Mouse (Mus musculus) CH12.LX (cell line): ENCODE measurements at regions not wholly inside any gene's neighbourhood (a gene's known extent, or its start where the extent isn't known, plus 50 kb on each side); places are given as distances from the start of the nearest gene placed in this dataset.

Source experiments
- DNase-seq: peaks from one replicate; pipeline ENCODE4 v3.0.0-alpha.2; 2013; ENCODE audit errors: extremely low read depth
- H3K27ac ChIP-seq: 2 replicates; pipeline ENCODE4 v1.5.1; 2012; ENCODE audit warnings: low read depth, mild to moderate bottlenecking, control low read depth, moderate library complexity; ENCODE audit not compliant: insufficient read depth
- H3K27me3 ChIP-seq: replicated peaks from 2 replicates; pipeline ENCODE3; 2012; ENCODE audit warnings: inconsistent platforms
- H3K36me3 ChIP-seq, 2 experiments: replicated peaks in 1 of 2; 2 replicates each; pipeline versions ENCODE3 to v1.6.1; 2012; ENCODE audit warnings: inconsistent platforms in 1 of 2, low read length in 1 of 2, mild to moderate bottlenecking in 1 of 2, mixed read lengths in 1 of 2, moderate library complexity in 1 of 2; ENCODE audit not compliant: control insufficient read depth in 1 of 2, insufficient read depth in 1 of 2
- H3K4me1 ChIP-seq, 2 experiments: 2 replicates each; pipeline ENCODE4 v1.6.1; 2012; ENCODE audit warnings: inconsistent platforms in 1 of 2, moderate library complexity in 1 of 2; ENCODE audit not compliant: insufficient read depth in 2 of 2, control insufficient read depth in 1 of 2
- H3K4me2 ChIP-seq: 2 replicates; pipeline ENCODE4 v1.6.1; 2012; ENCODE audit warnings: low read depth, mild to moderate bottlenecking, control low read depth; ENCODE audit not compliant: poor library complexity, insufficient read depth, severe bottlenecking
- H3K4me3 ChIP-seq, 3 experiments: fragments of 150-350 bp in 1 of 3; sonication (generic) in 1 of 3; replicated peaks in 1 of 3; 2 replicates each; pipeline versions ENCODE3 to v1.5.1; 2011 to 2012; ENCODE audit warnings: low read depth in 2 of 3, low read length in 2 of 3, mild to moderate bottlenecking in 2 of 3, moderate library complexity in 2 of 3, control low read depth in 1 of 3, improper control_type of control experiment in 1 of 3, inconsistent platforms in 1 of 3, mixed read lengths in 1 of 3; ENCODE audit not compliant: poor library complexity in 1 of 3
- H3K79me2 ChIP-seq: replicated peaks from 2 replicates; pipeline ENCODE4 v1.6.1; 2012; ENCODE audit warnings: mild to moderate bottlenecking, moderate library complexity; ENCODE audit not compliant: control insufficient read depth, poor library complexity, insufficient read depth, severe bottlenecking; ENCODE audit errors: extremely low read depth
- H3K9ac ChIP-seq: 2 replicates; pipeline ENCODE4 v1.6.1; 2012; ENCODE audit warnings: low read depth, mild to moderate bottlenecking, control low read depth, moderate library complexity; ENCODE audit not compliant: insufficient read depth
- H3K9me3 ChIP-seq: replicated peaks from 2 replicates; pipeline ENCODE3; 2012; ENCODE audit warnings: low read length, inconsistent platforms, mixed read lengths
- BHLHE40 ChIP-seq: IDR thresholded peaks from 2 replicates; pipeline ENCODE4 v1.6.1; 2011; ENCODE audit warnings: mild to moderate bottlenecking, low read depth, low read length, improper control_type of control experiment
- CHD2 ChIP-seq: IDR thresholded peaks from 2 replicates; pipeline ENCODE4 v1.6.1; 2011; ENCODE audit warnings: low read length, improper control_type of control experiment
- CTCF ChIP-seq, 2 experiments: IDR thresholded peaks in 1 of 2; conservative IDR thresholded peaks in 1 of 2; 2 replicates each; pipeline ENCODE4 v1.5.1; 2011 to 2012; ENCODE audit warnings: low read depth in 2 of 2, low read length in 2 of 2, improper control_type of control experiment in 1 of 2, inconsistent platforms in 1 of 2, mild to moderate bottlenecking in 1 of 2, moderate library complexity in 1 of 2
- E2F4 ChIP-seq: IDR thresholded peaks from 2 replicates; pipeline ENCODE4 v1.6.1; 2011; ENCODE audit warnings: low read depth, low read length, improper control_type of control experiment; ENCODE audit not compliant: insufficient replicate concordance
- ELF1 ChIP-seq: IDR thresholded peaks from 2 replicates; pipeline ENCODE4 v1.6.1; 2014; ENCODE audit warnings: low read depth, mild to moderate bottlenecking, inconsistent platforms, low read length, improper control_type of control experiment
- EP300 ChIP-seq: IDR thresholded peaks from 2 replicates; pipeline ENCODE4 v1.6.1; 2011; ENCODE audit warnings: low read length, improper control_type of control experiment
- ETS1 ChIP-seq: conservative IDR thresholded peaks from 2 replicates; pipeline ENCODE4 v1.6.1; 2012; ENCODE audit warnings: low read depth, mild to moderate bottlenecking, inconsistent platforms, low read length, improper control_type of control experiment, moderate library complexity
- GABPA ChIP-seq: IDR thresholded peaks from 2 replicates; pipeline ENCODE4 v1.6.1; 2012; ENCODE audit warnings: low read depth, low read length, improper control_type of control experiment, inconsistent platforms; ENCODE audit not compliant: insufficient replicate concordance
- HCFC1 ChIP-seq: IDR thresholded peaks from 2 replicates; pipeline ENCODE4 v1.6.1; 2012; ENCODE audit warnings: low read depth, mild to moderate bottlenecking, inconsistent platforms, low read length, improper control_type of control experiment
- JUND ChIP-seq: conservative IDR thresholded peaks from 2 replicates; pipeline ENCODE4 v1.6.1; 2011; ENCODE audit warnings: low read depth, low read length, improper control_type of control experiment
- KAT2A ChIP-seq: IDR thresholded peaks from 2 replicates; pipeline ENCODE4 v1.6.1; 2012; ENCODE audit warnings: low read length, improper control_type of control experiment, inconsistent platforms; ENCODE audit not compliant: insufficient replicate concordance
- MAFK ChIP-seq: IDR thresholded peaks from 2 replicates; pipeline ENCODE4 v1.6.1; 2011; ENCODE audit warnings: low read length, improper control_type of control experiment; ENCODE audit not compliant: insufficient replicate concordance
- MAX ChIP-seq: IDR thresholded peaks from 2 replicates; pipeline ENCODE4 v1.6.1; 2011; ENCODE audit warnings: low read length, improper control_type of control experiment
- MAZ ChIP-seq: IDR thresholded peaks from 2 replicates; pipeline ENCODE4 v1.6.1; 2012; ENCODE audit warnings: low read depth, mild to moderate bottlenecking, inconsistent platforms, low read length, improper control_type of control experiment, moderate library complexity
- MEF2A ChIP-seq: IDR thresholded peaks from 2 replicates; pipeline ENCODE4 v1.6.1; 2014; ENCODE audit warnings: low read depth, mild to moderate bottlenecking, inconsistent platforms, low read length, improper control_type of control experiment, borderline replicate concordance
- MYC ChIP-seq: IDR thresholded peaks from 2 replicates; pipeline ENCODE4 v1.6.1; 2011; ENCODE audit warnings: low read depth, mild to moderate bottlenecking, improper control_type of control experiment, low read length
- NRF1 ChIP-seq: IDR thresholded peaks from 2 replicates; pipeline ENCODE4 v1.6.1; 2014; ENCODE audit warnings: low read depth, mild to moderate bottlenecking, inconsistent platforms, low read length, improper control_type of control experiment, moderate library complexity
- POLR2A ChIP-seq: IDR thresholded peaks from 2 replicates; pipeline ENCODE4 v1.6.1; 2011; ENCODE audit warnings: low read depth, mild to moderate bottlenecking, improper control_type of control experiment, low read length
- RAD21 ChIP-seq: IDR thresholded peaks from 2 replicates; pipeline ENCODE4 v1.6.1; 2011; ENCODE audit warnings: low read depth, mild to moderate bottlenecking, low read length, improper control_type of control experiment, moderate library complexity
- SMC3 ChIP-seq: IDR thresholded peaks from 2 replicates; pipeline ENCODE4 v1.6.1; 2011; ENCODE audit warnings: low read depth, low read length, improper control_type of control experiment
- TBP ChIP-seq: conservative IDR thresholded peaks from 2 replicates; pipeline ENCODE4 v1.6.1; 2011; ENCODE audit warnings: low read depth, low read length, improper control_type of control experiment
- UBTF ChIP-seq: IDR thresholded peaks from 2 replicates; pipeline ENCODE4 v1.6.1; 2012; ENCODE audit warnings: low read depth, mild to moderate bottlenecking, inconsistent platforms, low read length, improper control_type of control experiment, moderate library complexity
- USF1 ChIP-seq: IDR thresholded peaks from 2 replicates; pipeline ENCODE4 v1.6.1; 2014; ENCODE audit warnings: low read depth, mild to moderate bottlenecking, inconsistent platforms, low read length, improper control_type of control experiment
- USF2 ChIP-seq: conservative IDR thresholded peaks from 2 replicates; pipeline ENCODE4 v1.6.1; 2011; ENCODE audit warnings: low read depth, low read length, improper control_type of control experiment
- ZC3H11A ChIP-seq: IDR thresholded peaks from 2 replicates; pipeline ENCODE4 v1.6.1; 2012; ENCODE audit warnings: low read depth, mild to moderate bottlenecking, inconsistent platforms, low read length, improper control_type of control experiment
- ZKSCAN1 ChIP-seq: IDR thresholded peaks from 2 replicates; pipeline ENCODE4 v1.6.1; 2012; ENCODE audit warnings: low read depth, inconsistent platforms, low read length, improper control_type of control experiment, borderline replicate concordance
- ZMIZ1 ChIP-seq: IDR thresholded peaks from 2 replicates; pipeline ENCODE4 v1.6.1; 2012; ENCODE audit warnings: low read depth, mild to moderate bottlenecking, inconsistent platforms, low read length, improper control_type of control experiment
- dilution Hi-C: fragments of 300-500 bp; cut with MboI; formaldehyde crosslinking; loops from 2 replicates; pipeline ENCODE4 v1.14.3; 2020; ENCODE audit warnings: low sequenced_read_pairs; ENCODE audit not compliant: extremely low pct_unique_long_range_greater_than_20kb, extremely low pct_ligation_motif_present
- in situ Hi-C: fragments of 300-500 bp; cut with MboI; formaldehyde crosslinking; loops from 3 replicates; pipeline ENCODE4 v1.14.3; 2019; ENCODE audit warnings: low sequenced_read_pairs, low pct_ligation_motif_present, low pct_unique_long_range_greater_than_20kb, mixed read lengths

GRCm38 (mm10) chr7:72593259-72593658 is 286.9 kb upstream of the Mctp2 start:
- no peak for DNase-seq
- no peak overlapping the region for H3K9ac ChIP-seq
- no peak overlapping the region for H3K4me3 ChIP-seq
- TF ChIP-seq NRF1, result no peak
- no peak for TF ChIP-seq ZMIZ1
- TF ChIP-seq TBP, result no peak
- TF ChIP-seq EP300, result no peak
- TF ChIP-seq MAZ, result no peak
- TF ChIP-seq KAT2A, result no peak
- no peak for TF ChIP-seq CHD2
- TF ChIP-seq ZC3H11A, result no peak
- no peak for TF ChIP-seq BHLHE40
- no peak for TF ChIP-seq ZKSCAN1
- TF ChIP-seq E2F4, result no peak
- TF ChIP-seq POLR2A, result no peak
- no peak for TF ChIP-seq USF2
- no peak for TF ChIP-seq ELF1
- no peak for TF ChIP-seq MYC
- no peak for TF ChIP-seq HCFC1
- TF ChIP-seq MEF2A, result no peak
- no peak for TF ChIP-seq MAX
- no peak for TF ChIP-seq RAD21
- no peak for TF ChIP-seq JUND
- in situ Hi-C loops (no loop called here), dilution Hi-C loops (no loop called here)
- no peaks in the 10 kb centered on the region for H3K27me3 ChIP-seq
- no peaks in the 10 kb centered on the region for H3K9me3 ChIP-seq
- H3K4me2 ChIP-seq, result no peak overlapping the region
- no peaks in the 10 kb centered on the region for H3K79me2 ChIP-seq
- H3K27ac ChIP-seq, result no peak overlapping the region
- H3K36me3 ChIP-seq, result no peaks in the 10 kb centered on the region
- H3K4me1 ChIP-seq, result peaks cover 0 to 4% of the 10 kb centered on the region in 2 experiments; a peak in 1 of 4 replicates

- dilution Hi-C loops, result no loop called here
- TF ChIP-seq RAD21, result no peak
- TF ChIP-seq ETS1, result no peak
- no peak for TF ChIP-seq MAFK
- TF ChIP-seq MAZ, result no peak
- TF ChIP-seq HCFC1, result no peak
- no peak for TF ChIP-seq E2F4
- no peak for TF ChIP-seq SMC3
- TF ChIP-seq GABPA, result no peak
- TF ChIP-seq ZMIZ1, result no peak
- no peak for TF ChIP-seq MAX
- no peak for TF ChIP-seq UBTF
- TF ChIP-seq ZC3H11A, result no peak
- no peak for TF ChIP-seq TBP
- TF ChIP-seq USF1, result no peak
- no peak for TF ChIP-seq ELF1
- TF ChIP-seq CTCF (conservative IDR thresholded peaks at IDR 0.05 in 1 of 2, IDR thresholded peaks at IDR 0.05 in 1 of 2; ENCODE audit: low read depth in 2 of 2, low read length in 2 of 2), result no peak
- no peak for TF ChIP-seq ZKSCAN1
- TF ChIP-seq EP300, result no peak
- TF ChIP-seq, all 38 proteins: peak for 0
- DNase-seq, result no peak
- no peak overlapping the region for H3K4me2 ChIP-seq
- no peak overlapping the region for H3K4me3 ChIP-seq
- H3K4me1 ChIP-seq, result peaks cover 0 to 4% of the 10 kb centered on the region in 2 experiments; a peak in 1 of 4 replicates
- H3K36me3 ChIP-seq, result no peaks in the 10 kb centered on the region
- no peaks in the 10 kb centered on the region for H3K27me3 ChIP-seq
- H3K27ac ChIP-seq, result no peak overlapping the region
- no peaks in the 10 kb centered on the region for H3K79me2 ChIP-seq
- in situ Hi-C loops, result no loop called here
- no peaks in the 10 kb centered on the region for H3K9me3 ChIP-seq
- H3K9ac ChIP-seq, result no peak overlapping the region
These were observed 288.3 kb upstream of the Mctp2 start for GRCm38 (mm10) chr7:72594741-72595140.
